Mouse (Mus musculus): ENCODE results near the gene Hist1h2bm.

GRCm38 (mm10) chr13:21710031-21710711, 11.7 kb upstream of the Hist1h2bm start:
- TF ChIP-seq POLR2A (IDR thresholded peaks at IDR 0.05; ENCODE audit: borderline replicate concordance, extremely low read depth, insufficient read depth, insufficient read length, poor library complexity, severe bottlenecking) (no peak), CTCF (IDR thresholded peaks at IDR 0.05; ENCODE audit: borderline replicate concordance, extremely low read depth, insufficient read depth, insufficient read length) (peak; percentile 81)

Data from brain, embryonic 14.5 days (tissue).